Mouse (Mus musculus) CH12.LX (cell line): ENCODE results near the gene Blnk. TPM values are rescaled to one million over a fixed set of nuclear protein-coding genes. Genes with fewer than 3 reads are reported as not detected.

Experiments
- DNase-seq: peaks from one replicate; pipeline ENCODE4 v3.0.0-alpha.2; 2013; ENCODE audit errors: extremely low read depth
- H3K27ac ChIP-seq: 2 replicates; pipeline ENCODE4 v1.5.1; 2012; ENCODE audit warnings: low read depth, mild to moderate bottlenecking, control low read depth, moderate library complexity; ENCODE audit not compliant: insufficient read depth
- H3K27me3 ChIP-seq: replicated peaks from 2 replicates; pipeline ENCODE3; 2012; ENCODE audit warnings: inconsistent platforms
- H3K36me3 ChIP-seq, 2 experiments: replicated peaks in 1 of 2; 2 replicates each; pipeline versions ENCODE3 to v1.6.1; 2012; ENCODE audit warnings: inconsistent platforms in 1 of 2, low read length in 1 of 2, mild to moderate bottlenecking in 1 of 2, mixed read lengths in 1 of 2, moderate library complexity in 1 of 2; ENCODE audit not compliant: control insufficient read depth in 1 of 2, insufficient read depth in 1 of 2
- H3K4me1 ChIP-seq, 2 experiments: 2 replicates each; pipeline ENCODE4 v1.6.1; 2012; ENCODE audit warnings: inconsistent platforms in 1 of 2, moderate library complexity in 1 of 2; ENCODE audit not compliant: insufficient read depth in 2 of 2, control insufficient read depth in 1 of 2
- H3K4me2 ChIP-seq: 2 replicates; pipeline ENCODE4 v1.6.1; 2012; ENCODE audit warnings: low read depth, mild to moderate bottlenecking, control low read depth; ENCODE audit not compliant: poor library complexity, insufficient read depth, severe bottlenecking
- H3K4me3 ChIP-seq, 3 experiments: fragments of 150-350 bp in 1 of 3; sonication (generic) in 1 of 3; replicated peaks in 1 of 3; 2 replicates each; pipeline versions ENCODE3 to v1.5.1; 2011 to 2012; ENCODE audit warnings: low read depth in 2 of 3, low read length in 2 of 3, mild to moderate bottlenecking in 2 of 3, moderate library complexity in 2 of 3, control low read depth in 1 of 3, improper control_type of control experiment in 1 of 3, inconsistent platforms in 1 of 3, mixed read lengths in 1 of 3; ENCODE audit not compliant: poor library complexity in 1 of 3
- H3K79me2 ChIP-seq: replicated peaks from 2 replicates; pipeline ENCODE4 v1.6.1; 2012; ENCODE audit warnings: mild to moderate bottlenecking, moderate library complexity; ENCODE audit not compliant: control insufficient read depth, poor library complexity, insufficient read depth, severe bottlenecking; ENCODE audit errors: extremely low read depth
- H3K9ac ChIP-seq: 2 replicates; pipeline ENCODE4 v1.6.1; 2012; ENCODE audit warnings: low read depth, mild to moderate bottlenecking, control low read depth, moderate library complexity; ENCODE audit not compliant: insufficient read depth
- H3K9me3 ChIP-seq: replicated peaks from 2 replicates; pipeline ENCODE3; 2012; ENCODE audit warnings: low read length, inconsistent platforms, mixed read lengths
- CHD2 ChIP-seq: IDR thresholded peaks from 2 replicates; pipeline ENCODE4 v1.6.1; 2011; ENCODE audit warnings: low read length, improper control_type of control experiment
- ELF1 ChIP-seq: IDR thresholded peaks from 2 replicates; pipeline ENCODE4 v1.6.1; 2014; ENCODE audit warnings: low read depth, mild to moderate bottlenecking, inconsistent platforms, low read length, improper control_type of control experiment
- EP300 ChIP-seq: IDR thresholded peaks from 2 replicates; pipeline ENCODE4 v1.6.1; 2011; ENCODE audit warnings: low read length, improper control_type of control experiment
- GABPA ChIP-seq: IDR thresholded peaks from 2 replicates; pipeline ENCODE4 v1.6.1; 2012; ENCODE audit warnings: low read depth, low read length, improper control_type of control experiment, inconsistent platforms; ENCODE audit not compliant: insufficient replicate concordance
- HCFC1 ChIP-seq: IDR thresholded peaks from 2 replicates; pipeline ENCODE4 v1.6.1; 2012; ENCODE audit warnings: low read depth, mild to moderate bottlenecking, inconsistent platforms, low read length, improper control_type of control experiment
- IRF4 ChIP-seq: IDR thresholded peaks from 2 replicates; pipeline ENCODE4 v1.6.1; 2014; ENCODE audit warnings: low read depth, mild to moderate bottlenecking, inconsistent platforms, low read length, improper control_type of control experiment
- JUN ChIP-seq: IDR thresholded peaks from 2 replicates; pipeline ENCODE4 v1.6.1; 2011; ENCODE audit warnings: low read depth, mild to moderate bottlenecking, low read length, improper control_type of control experiment, moderate library complexity; ENCODE audit not compliant: insufficient read depth
- MAFK ChIP-seq: IDR thresholded peaks from 2 replicates; pipeline ENCODE4 v1.6.1; 2011; ENCODE audit warnings: low read length, improper control_type of control experiment; ENCODE audit not compliant: insufficient replicate concordance
- MAZ ChIP-seq: IDR thresholded peaks from 2 replicates; pipeline ENCODE4 v1.6.1; 2012; ENCODE audit warnings: low read depth, mild to moderate bottlenecking, inconsistent platforms, low read length, improper control_type of control experiment, moderate library complexity
- MEF2A ChIP-seq: IDR thresholded peaks from 2 replicates; pipeline ENCODE4 v1.6.1; 2014; ENCODE audit warnings: low read depth, mild to moderate bottlenecking, inconsistent platforms, low read length, improper control_type of control experiment, borderline replicate concordance
- MXI1 ChIP-seq: IDR thresholded peaks from 2 replicates; pipeline ENCODE4 v1.6.1; 2011; ENCODE audit warnings: mild to moderate bottlenecking, low read depth, low read length, improper control_type of control experiment
- NELFE ChIP-seq: IDR thresholded peaks from 2 replicates; pipeline ENCODE4 v1.6.1; 2011; ENCODE audit warnings: low read depth, low read length, improper control_type of control experiment
- NRF1 ChIP-seq: IDR thresholded peaks from 2 replicates; pipeline ENCODE4 v1.6.1; 2014; ENCODE audit warnings: low read depth, mild to moderate bottlenecking, inconsistent platforms, low read length, improper control_type of control experiment, moderate library complexity
- PAX5 ChIP-seq: IDR thresholded peaks from 2 replicates; pipeline ENCODE4 v1.6.1; 2012; ENCODE audit warnings: low read length, inconsistent platforms, mixed read lengths
- POLR2AphosphoS2 ChIP-seq: IDR thresholded peaks from 2 replicates; pipeline ENCODE4 v1.6.1; 2011; ENCODE audit warnings: low read depth, low read length, improper control_type of control experiment
- TCF12 ChIP-seq: IDR thresholded peaks from 2 replicates; pipeline ENCODE4 v1.6.1; 2014; ENCODE audit warnings: low read depth, mild to moderate bottlenecking, inconsistent platforms, low read length, improper control_type of control experiment
- USF1 ChIP-seq: IDR thresholded peaks from 2 replicates; pipeline ENCODE4 v1.6.1; 2014; ENCODE audit warnings: low read depth, mild to moderate bottlenecking, inconsistent platforms, low read length, improper control_type of control experiment
- USF2 ChIP-seq: conservative IDR thresholded peaks from 2 replicates; pipeline ENCODE4 v1.6.1; 2011; ENCODE audit warnings: low read depth, low read length, improper control_type of control experiment
- ZC3H11A ChIP-seq: IDR thresholded peaks from 2 replicates; pipeline ENCODE4 v1.6.1; 2012; ENCODE audit warnings: low read depth, mild to moderate bottlenecking, inconsistent platforms, low read length, improper control_type of control experiment
- ZKSCAN1 ChIP-seq: IDR thresholded peaks from 2 replicates; pipeline ENCODE4 v1.6.1; 2012; ENCODE audit warnings: low read depth, inconsistent platforms, low read length, improper control_type of control experiment, borderline replicate concordance
- dilution Hi-C: fragments of 300-500 bp; cut with MboI; formaldehyde crosslinking; loops from 2 replicates; pipeline ENCODE4 v1.14.3; 2020; ENCODE audit warnings: low sequenced_read_pairs; ENCODE audit not compliant: extremely low pct_unique_long_range_greater_than_20kb, extremely low pct_ligation_motif_present
- in situ Hi-C: fragments of 300-500 bp; cut with MboI; formaldehyde crosslinking; loops from 3 replicates; pipeline ENCODE4 v1.14.3; 2019; ENCODE audit warnings: low sequenced_read_pairs, low pct_ligation_motif_present, low pct_unique_long_range_greater_than_20kb, mixed read lengths
- polyA plus RNA-seq: library from polyadenylated mRNA; unstranded; fragments of >175 nt; gene quantifications from 2 replicates; pipeline ENCODE4 v1.2.1, GENCODE M21; 2012; ENCODE audit warnings: low read depth; ENCODE audit not compliant: insufficient read length
- total RNA-seq, 2 experiments: library from RNA; depleted of rRNA; stranded (reverse); fragments of 300-350 nt in 1 of 2; fragments of >200 nt in 1 of 2; gene quantifications; 2 replicates each; pipeline ENCODE4 v1.2.3; 2012 to 2014

Gene Blnk
- total and polyA plus RNA-seq, 3 experiments: 86.8 to 284 (median 101) TPM

DNA sequence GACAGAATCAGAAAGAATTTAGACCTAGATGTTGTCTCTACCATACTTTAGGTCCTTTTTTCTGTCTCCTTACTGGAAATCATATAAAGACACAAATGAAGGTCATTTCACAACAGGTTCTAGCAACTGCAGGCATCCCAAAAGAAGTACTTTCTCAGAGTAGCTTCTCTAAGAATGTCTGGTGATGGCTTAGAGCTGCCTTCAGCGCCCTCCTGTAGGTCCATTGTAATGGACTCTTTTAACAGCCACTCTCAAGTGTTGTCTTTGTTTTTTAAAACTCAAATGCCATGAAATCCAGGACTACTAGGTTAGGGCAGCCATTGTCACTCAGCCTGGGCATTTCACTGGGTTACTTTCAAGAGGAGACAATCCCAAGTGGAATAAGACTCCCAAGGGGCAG lies 35.4 kb downstream of the Blnk start:
- peaks cover 7% of the 10 kb centered on the region for H3K79me2 ChIP-seq
- no peak overlapping the region for H3K4me3 ChIP-seq
- H3K27ac ChIP-seq: no peak overlapping the region
- H3K9me3 ChIP-seq: peaks cover under 1% of the 10 kb centered on the region
- TF ChIP-seq USF2: no peak
- peaks cover 13 to 30% of the 10 kb centered on the region in 2 experiments for H3K4me1 ChIP-seq
- H3K9ac ChIP-seq: no peak overlapping the region
- H3K4me2 ChIP-seq: no peak overlapping the region
- in situ Hi-C loops (no loop called here), dilution Hi-C loops (no loop called here)
- H3K27me3 ChIP-seq: no peaks in the 10 kb centered on the region
- H3K36me3 ChIP-seq: peaks cover 66 to 74% of the 10 kb centered on the region in 2 experiments
- no peak for DNase-seq

DNA sequence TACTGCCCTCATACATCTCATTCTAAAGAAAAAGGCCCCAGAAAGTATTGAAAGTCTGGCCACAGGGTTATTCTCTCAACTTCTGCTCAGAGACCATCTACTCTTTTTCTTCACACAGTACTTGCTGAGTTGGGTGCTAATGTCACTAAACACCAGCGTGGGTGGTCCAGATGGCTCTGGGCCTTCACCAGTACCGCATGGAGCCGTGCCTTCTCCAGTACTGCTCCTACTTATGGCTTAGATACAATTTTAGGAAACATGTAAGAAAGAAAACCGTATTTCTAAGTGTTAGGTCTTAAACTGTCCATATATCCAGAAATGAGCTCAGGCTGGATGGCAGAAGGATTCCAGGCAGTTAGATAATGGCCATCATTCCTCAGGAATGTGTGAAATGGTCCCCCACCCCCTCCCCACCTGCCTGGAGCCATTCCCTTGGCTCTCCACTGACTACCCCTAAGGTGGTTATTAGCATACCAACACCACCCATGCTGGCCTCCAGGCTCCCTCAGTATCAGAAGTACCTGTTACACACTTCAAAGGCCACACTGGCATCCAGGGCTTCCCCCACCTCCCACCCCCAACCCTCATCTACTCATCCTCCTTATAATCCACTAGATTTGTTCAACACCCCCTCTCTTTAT lies 47.3 kb downstream of the Blnk start:
- H3K79me2 ChIP-seq: no peaks in the 10 kb centered on the region
- H3K9ac ChIP-seq: no peak overlapping the region
- no peaks in the 10 kb centered on the region for H3K27me3 ChIP-seq
- dilution Hi-C loops: no loop called here
- no peaks in the 10 kb centered on the region for H3K4me1 ChIP-seq
- no peak overlapping the region for H3K4me2 ChIP-seq
- H3K9me3 ChIP-seq: no peaks in the 10 kb centered on the region
- in situ Hi-C loops: no loop called here
- H3K36me3 ChIP-seq: peaks cover 85 to 96% of the 10 kb centered on the region in 2 experiments
- TF ChIP-seq ELF1: no peak
- TF ChIP-seq PAX5: no peak
- no peak for TF ChIP-seq ZC3H11A
- TF ChIP-seq TCF12: no peak
- TF ChIP-seq NELFE: no peak
- TF ChIP-seq USF1: no peak
- H3K27ac ChIP-seq: no peak overlapping the region
- H3K4me3 ChIP-seq: no peak overlapping the region
- DNase-seq: no peak

DNA sequence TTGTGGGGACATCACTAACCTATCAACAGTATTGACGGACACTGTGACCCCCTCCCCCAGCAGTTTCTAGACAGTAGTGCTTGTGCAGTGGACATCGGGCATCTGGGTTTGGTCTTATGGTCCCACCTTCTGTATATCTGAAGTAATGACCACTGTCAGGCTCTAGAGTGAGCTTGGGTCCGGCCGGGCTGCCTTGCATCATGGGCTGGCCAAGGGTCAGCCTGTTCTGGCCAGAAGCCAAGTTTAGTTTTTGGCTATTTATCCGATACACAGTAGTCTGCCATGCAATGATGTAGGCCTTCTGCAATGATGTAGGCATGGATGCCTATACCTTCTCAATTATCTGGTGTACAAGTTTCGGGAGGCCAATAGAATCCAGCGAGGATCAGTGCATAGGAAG lies 50.8 kb downstream of the Blnk start:
- H3K4me3 ChIP-seq: no peak overlapping the region
- no peaks in the 10 kb centered on the region for H3K27me3 ChIP-seq
- no peaks in the 10 kb centered on the region for H3K4me1 ChIP-seq
- H3K9ac ChIP-seq: no peak overlapping the region
- H3K36me3 ChIP-seq: peaks cover 86 to 99% of the 10 kb centered on the region in 2 experiments
- H3K27ac ChIP-seq: no peak overlapping the region
- DNase-seq: no peak
- H3K79me2 ChIP-seq: no peaks in the 10 kb centered on the region
- no peaks in the 10 kb centered on the region for H3K9me3 ChIP-seq
- in situ Hi-C loops: no loop called here
- no peak for TF ChIP-seq EP300
- TF ChIP-seq POLR2AphosphoS2: no peak
- TF ChIP-seq CHD2: no peak
- TF ChIP-seq MXI1: no peak
- no peak for TF ChIP-seq ZKSCAN1
- no peak for TF ChIP-seq MAFK
- TF ChIP-seq ZC3H11A: no peak
- TF ChIP-seq JUN: no peak
- TF ChIP-seq HCFC1: no peak
- TF ChIP-seq MEF2A: no peak
- no peak for TF ChIP-seq USF2
- TF ChIP-seq IRF4: no peak
- TF ChIP-seq NRF1: no peak
- no peak for TF ChIP-seq GABPA
- TF ChIP-seq MAZ: no peak
- no peak for TF ChIP-seq ELF1
- no peak for TF ChIP-seq TCF12
- H3K4me2 ChIP-seq: no peak overlapping the region
- dilution Hi-C loops: no loop called here
